Mouse (Mus musculus) embryonic facial prominence, embryonic 13.5 days (tissue): ENCODE data around the gene Pth1r. TPM values are rescaled to one million over a fixed set of nuclear protein-coding genes. Genes with fewer than 3 reads are reported as not detected.

Experiments used
- ATAC-seq: fragments of 200-750 bp; cut with Nextera tagmentation; 2 replicates; pipeline ENCODE4 v1.8.0; 2017; ENCODE audit warnings: low read depth; ENCODE audit not compliant: insufficient number of reproducible peaks, insufficient read depth, low FRiP score, low TSS enrichment
- H3K27ac ChIP-seq: fragments of 300-500 bp; sonication (generic); 2 replicates; pipeline ENCODE4 v1.5.1; 2015; ENCODE audit warnings: moderate library complexity, mild to moderate bottlenecking, inconsistent platforms
- H3K27me3 ChIP-seq: fragments of 300-500 bp; sonication (generic); 2 replicates; pipeline ENCODE4 v1.6.1; 2015; ENCODE audit warnings: mild to moderate bottlenecking, inconsistent platforms
- H3K36me3 ChIP-seq: fragments of 300-500 bp; sonication (generic); 2 replicates; pipeline ENCODE4 v1.6.1; 2015; ENCODE audit warnings: mild to moderate bottlenecking, inconsistent platforms
- H3K4me1 ChIP-seq: fragments of 300-500 bp; sonication (generic); 2 replicates; pipeline ENCODE4 v1.6.1; 2015; ENCODE audit warnings: inconsistent platforms
- H3K4me2 ChIP-seq: fragments of 300-500 bp; sonication (generic); 2 replicates; pipeline ENCODE4 v1.6.1; 2015; ENCODE audit warnings: moderate library complexity, mild to moderate bottlenecking, inconsistent platforms
- H3K4me3 ChIP-seq: fragments of 300-500 bp; sonication (generic); 2 replicates; pipeline ENCODE4 v1.5.1; 2015; ENCODE audit warnings: mild to moderate bottlenecking, inconsistent platforms
- H3K9ac ChIP-seq: fragments of 300-500 bp; sonication (generic); 2 replicates; pipeline ENCODE4 v1.6.1; 2015; ENCODE audit warnings: mild to moderate bottlenecking, inconsistent platforms
- H3K9me3 ChIP-seq: fragments of 300-500 bp; sonication (generic); 2 replicates; pipeline ENCODE4 v1.6.1; 2016; ENCODE audit warnings: inconsistent platforms
- WGBS: fragments of 180-500 bp; shearing (Covaris S2); methylation state at CpG from one replicate; pipeline ENCODE4 v1.1.7; 2015; ENCODE audit warnings: mixed read lengths; 5-methylcytosine and 5-hydroxymethylcytosine counted together
- polyA plus RNA-seq: library from polyadenylated mRNA; unstranded; fragments of >200 nt; fragmentation: Nextera tagmentation; extraction: Ambion mirVana; gene quantifications from 2 replicates; pipeline ENCODE4 v1.2.1, GENCODE M21; 2015

Pth1r gene
- polyA plus RNA-seq, 1 experiment from 2014 or later: 165 TPM

GRCm38 (mm10) chr9:110732623-110733022, 14.3 kb downstream of the Pth1r start:
- H3K4me1 ChIP-seq: peaks cover 97% of the 10 kb centered on the region
- peaks cover 20% of the 10 kb centered on the region for H3K27me3 ChIP-seq
- peak overlapping the region; percentile 67 for H3K4me2 ChIP-seq
- no peaks in the 10 kb centered on the region for H3K9me3 ChIP-seq
- H3K36me3 ChIP-seq: peaks cover 41% of the 10 kb centered on the region
- peak overlapping the region; percentile 36 for H3K4me3 ChIP-seq
- under 1% methylated on average over 26 of the region's 26 CpGs for WGBS
- H3K9ac ChIP-seq: peak overlapping the region; percentile 66
- peak; percentile 87 for ATAC-seq
- H3K27ac ChIP-seq: peak overlapping the region; percentile 84

- peaks cover 97% of the 10 kb centered on the region for H3K4me1 ChIP-seq
- ATAC-seq: no peak
- WGBS: 49% methylated on average over 4 of the region's 4 CpGs
- H3K27ac ChIP-seq: no peak overlapping the region; the same call in 1 of the 2 replicates
- peaks cover 47% of the 10 kb centered on the region for H3K36me3 ChIP-seq
- H3K4me3 ChIP-seq: peak overlapping the region; percentile 36; the same call in 1 of the 2 replicates
- peak overlapping the region; percentile 32; the same call in 1 of the 2 replicates for H3K9ac ChIP-seq
- H3K9me3 ChIP-seq: no peaks in the 10 kb centered on the region
- peaks cover 28% of the 10 kb centered on the region for H3K27me3 ChIP-seq
- peak overlapping the region; percentile 67 for H3K4me2 ChIP-seq
Observed at GRCm38 (mm10) chr9:110731859-110732258, 15.1 kb downstream of the Pth1r start.

DNA sequence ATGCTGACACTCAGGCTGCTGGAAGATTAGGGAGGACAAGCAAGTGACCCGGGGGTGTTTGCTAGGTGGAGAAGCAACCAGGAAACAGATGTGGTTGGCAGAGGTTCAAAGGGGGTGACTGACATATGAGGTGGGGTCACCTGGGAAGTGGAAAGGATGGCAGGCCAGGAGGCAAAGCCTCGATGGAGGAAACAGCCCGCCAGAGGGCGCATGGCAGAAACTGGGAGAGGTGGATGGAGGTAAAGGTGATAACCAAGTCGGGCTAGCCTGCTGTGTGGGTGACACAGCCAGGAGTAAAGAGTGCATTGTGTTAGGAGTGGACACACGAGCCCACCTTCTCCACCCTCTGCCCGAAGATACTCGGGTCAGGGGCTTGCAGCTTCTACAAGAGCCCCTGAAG, 17.1 kb downstream of the Pth1r start:
- Histone ChIP-seq H3K4me3 (no peak overlapping the region), H3K27me3 (peaks cover 20% of the 10 kb centered on the region), H3K4me2 (no peak overlapping the region), H3K9me3 (no peaks in the 10 kb centered on the region), H3K27ac (0 out of 2 replicates have a peak overlapping the region, but pooled peaks have one; percentile 16), H3K36me3 (peaks cover 58% of the 10 kb centered on the region), H3K4me1 (peaks cover 97% of the 10 kb centered on the region), H3K9ac (no peak overlapping the region)
- no peak for ATAC-seq
- 24% methylated on average over 8 of the region's 8 CpGs for WGBS

GRCm38 (mm10) chr9:110726867-110727266, 20.1 kb downstream of the Pth1r start:
- Histone ChIP-seq H3K9ac (0 out of 2 replicates have a peak overlapping the region, but pooled peaks have one; percentile 21), H3K36me3 (peaks cover 84% of the 10 kb centered on the region), H3K9me3 (no peaks in the 10 kb centered on the region), H3K27me3 (peaks cover 20% of the 10 kb centered on the region), H3K4me1 (peaks cover 69% of the 10 kb centered on the region), H3K4me2 (peak overlapping the region; percentile 44), H3K27ac (no peak overlapping the region), H3K4me3 (peak overlapping the region; percentile 14)
- 15% methylated on average over 33 of the region's 33 CpGs for WGBS
- ATAC-seq: no peak

- 4% methylated on average over 9 of the region's 9 CpGs for WGBS
- H3K4me2 ChIP-seq: no peak overlapping the region
- peaks cover 84% of the 10 kb centered on the region for H3K36me3 ChIP-seq
- ATAC-seq: 0 out of 2 replicates have a peak, but pooled peaks have one; percentile 23
- peak overlapping the region; percentile 68 for H3K27ac ChIP-seq
- H3K9ac ChIP-seq: 0 out of 2 replicates have a peak overlapping the region, but pooled peaks have one; percentile 21
- no peak overlapping the region for H3K4me3 ChIP-seq
- H3K4me1 ChIP-seq: peaks cover 57% of the 10 kb centered on the region
- peaks cover 20% of the 10 kb centered on the region for H3K27me3 ChIP-seq
- no peaks in the 10 kb centered on the region for H3K9me3 ChIP-seq
Observed at GRCm38 (mm10) chr9:110725721-110726135, 21.2 kb downstream of the Pth1r start.

DNA sequence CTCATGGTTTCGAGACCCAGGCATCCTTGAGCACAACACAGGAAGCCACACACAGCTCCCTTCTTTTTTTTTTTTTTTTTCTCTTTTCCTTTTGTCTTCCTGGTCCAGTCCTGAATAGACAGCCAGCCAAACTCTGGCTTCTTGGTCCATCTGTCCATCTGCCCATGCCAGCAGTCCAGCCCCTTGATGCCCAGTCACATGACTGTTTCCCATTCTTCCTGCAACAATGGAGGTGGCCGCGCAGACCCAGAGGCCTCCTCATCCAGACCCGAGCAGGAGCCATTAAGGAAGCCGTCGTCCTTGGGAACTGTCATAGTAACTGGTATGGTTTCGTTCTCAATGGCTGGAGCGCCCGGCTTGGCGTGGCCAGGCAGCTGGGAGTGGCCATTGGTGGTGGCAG, 24.9 kb downstream of the Pth1r start:
- no peak overlapping the region for H3K27ac ChIP-seq
- peaks cover 52% of the 10 kb centered on the region for H3K36me3 ChIP-seq
- no peak for ATAC-seq

DNA sequence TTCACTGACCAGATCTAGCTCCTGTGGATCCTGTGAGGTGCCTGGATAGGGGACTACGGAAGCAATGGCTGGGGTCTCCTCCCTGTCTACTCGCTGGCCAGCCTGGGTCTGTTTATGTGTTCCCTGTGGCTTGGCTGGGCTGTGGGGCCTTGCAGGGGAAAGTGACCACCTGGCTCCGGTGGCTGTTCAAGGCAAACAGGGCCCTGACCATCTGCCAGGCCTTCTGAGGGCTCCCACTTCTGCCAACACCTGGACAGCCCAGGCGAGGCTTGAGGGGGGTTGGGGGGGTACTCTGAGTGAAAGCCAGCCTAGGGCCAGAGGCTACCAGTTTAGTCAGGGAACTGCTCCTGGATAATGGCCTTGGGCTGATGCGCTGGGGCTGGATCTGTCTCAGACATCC, 27.0 kb downstream of the Pth1r start:
- ATAC-seq: 0 out of 2 replicates have a peak, but pooled peaks have one; percentile 10
- Histone ChIP-seq H3K9ac (no peak overlapping the region; the same call in 1 of the 2 replicates), H3K27ac (no peak overlapping the region), H3K4me1 (peaks cover 14% of the 10 kb centered on the region), H3K4me2 (no peak overlapping the region), H3K27me3 (no peaks in the 10 kb centered on the region), H3K4me3 (no peak overlapping the region), H3K36me3 (peaks cover 32% of the 10 kb centered on the region), H3K9me3 (no peaks in the 10 kb centered on the region)
- WGBS: 71% methylated on average over 5 of the region's 5 CpGs

More for the DNA sequence above, 24.9 kb downstream of the Pth1r start:
- WGBS: 95% methylated on average over 10 of the region's 10 CpGs
- Histone ChIP-seq H3K27me3 (peaks cover 3% of the 10 kb centered on the region; the same call in 1 of the 2 replicates), H3K4me3 (no peak overlapping the region), H3K9ac (no peak overlapping the region), H3K9me3 (no peaks in the 10 kb centered on the region), H3K4me1 (peaks cover 32% of the 10 kb centered on the region), H3K4me2 (no peak overlapping the region)

GRCm38 (mm10) chr9:110718810-110719209, 28.1 kb downstream of the Pth1r start:
- H3K4me2 ChIP-seq: no peak overlapping the region
- no peaks in the 10 kb centered on the region for H3K9me3 ChIP-seq
- WGBS: 82% methylated on average over 3 of the region's 3 CpGs
- no peak for ATAC-seq
- H3K27me3 ChIP-seq: no peaks in the 10 kb centered on the region
- H3K4me3 ChIP-seq: no peak overlapping the region
- H3K27ac ChIP-seq: 0 out of 2 replicates have a peak overlapping the region, but pooled peaks have one; percentile 1
- H3K36me3 ChIP-seq: peaks cover 21% of the 10 kb centered on the region
- no peak overlapping the region for H3K9ac ChIP-seq
- H3K4me1 ChIP-seq: peaks cover 12% of the 10 kb centered on the region

DNA sequence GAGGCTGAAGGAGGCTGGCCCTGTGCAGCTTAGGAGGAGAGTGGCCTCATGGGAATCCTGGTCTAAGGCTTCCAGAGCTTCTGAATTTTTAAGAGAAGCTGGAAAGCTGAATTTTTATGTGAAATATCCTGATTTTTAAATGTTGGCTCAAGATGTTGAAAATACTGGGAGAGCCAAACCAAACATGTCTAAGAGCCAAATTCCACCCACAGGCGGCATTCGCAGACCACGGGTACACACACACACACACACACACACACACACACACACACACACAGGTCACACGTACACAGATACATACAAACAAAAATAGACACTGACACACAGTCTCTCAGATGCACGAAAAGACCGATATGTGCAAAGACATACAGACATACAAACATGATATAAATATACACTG, 28.9 kb downstream of the Pth1r start:
- ATAC-seq: no peak
- Histone ChIP-seq H3K9me3 (no peaks in the 10 kb centered on the region), H3K4me2 (no peak overlapping the region), H3K4me3 (no peak overlapping the region), H3K27me3 (no peaks in the 10 kb centered on the region), H3K36me3 (peaks cover 16% of the 10 kb centered on the region), H3K4me1 (peaks cover 12% of the 10 kb centered on the region), H3K9ac (0 out of 2 replicates have a peak overlapping the region, but pooled peaks have one; percentile 27), H3K27ac (peak overlapping the region; percentile 60)
- 86% methylated on average over 6 of the region's 6 CpGs for WGBS

DNA sequence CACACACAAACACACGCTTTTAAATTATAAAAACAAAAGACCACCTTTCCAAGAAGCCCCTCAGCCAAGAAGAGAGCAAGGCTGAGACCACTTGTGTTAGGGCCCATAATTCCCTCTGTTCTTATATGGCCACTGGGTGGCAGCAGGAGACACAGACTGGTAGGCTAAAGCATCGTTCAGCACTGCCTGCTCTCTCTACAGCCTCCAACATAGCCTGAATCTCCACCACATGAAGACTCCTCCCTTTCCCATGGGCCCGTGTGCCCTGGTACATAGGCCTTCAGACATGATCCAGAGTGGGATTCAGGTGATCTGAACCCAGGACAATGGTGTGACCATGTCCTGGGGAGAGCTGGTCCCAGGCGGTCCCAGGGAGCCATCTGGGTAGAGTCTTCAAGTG, 30.2 kb downstream of the Pth1r start:
- H3K36me3 ChIP-seq: peaks cover 19% of the 10 kb centered on the region
- WGBS: 23% methylated on average over 4 of the region's 4 CpGs
- H3K4me2 ChIP-seq: no peak overlapping the region
- no peak overlapping the region for H3K9ac ChIP-seq
- ATAC-seq: no peak
- 0 out of 2 replicates have a peak overlapping the region, but pooled peaks have one; percentile 60 for H3K27ac ChIP-seq
- H3K27me3 ChIP-seq: no peaks in the 10 kb centered on the region
- H3K4me1 ChIP-seq: peaks cover 12% of the 10 kb centered on the region
- H3K4me3 ChIP-seq: no peak overlapping the region
- no peaks in the 10 kb centered on the region for H3K9me3 ChIP-seq

GRCm38 (mm10) chr9:110715426-110715825, 31.5 kb downstream of the Pth1r start:
- 31% methylated on average over 1 of the region's 1 CpGs for WGBS
- H3K4me3 ChIP-seq: no peak overlapping the region
- no peak for ATAC-seq
- H3K27me3 ChIP-seq: no peaks in the 10 kb centered on the region
- H3K4me1 ChIP-seq: peaks cover 12% of the 10 kb centered on the region
- H3K9me3 ChIP-seq: no peaks in the 10 kb centered on the region
- no peak overlapping the region for H3K27ac ChIP-seq
- peaks cover 25% of the 10 kb centered on the region for H3K36me3 ChIP-seq
- no peak overlapping the region for H3K4me2 ChIP-seq
- no peak overlapping the region for H3K9ac ChIP-seq

DNA sequence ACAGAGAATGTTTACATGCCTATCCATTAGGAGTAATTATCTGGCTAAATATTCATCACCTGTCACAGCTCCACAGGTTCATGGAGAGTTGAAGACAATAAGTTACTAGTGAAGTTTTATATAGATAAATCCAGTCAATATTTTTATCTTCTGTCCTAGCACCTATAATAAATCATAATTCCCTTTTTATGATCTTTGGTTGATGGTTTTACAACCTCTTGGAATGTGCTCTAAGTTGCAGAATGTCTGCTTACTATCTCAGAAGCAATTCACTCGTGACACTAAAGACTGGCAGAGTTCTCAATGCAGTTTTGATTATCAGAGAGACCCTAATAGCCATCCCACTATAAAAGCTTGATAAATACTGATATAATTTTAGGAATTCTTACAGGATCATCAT, 33.6 kb downstream of the Pth1r start:
- peaks cover 29% of the 10 kb centered on the region for H3K36me3 ChIP-seq
- no peak overlapping the region for H3K27ac ChIP-seq
- ATAC-seq: no peak
- no peak overlapping the region for H3K4me2 ChIP-seq
- H3K4me3 ChIP-seq: no peak overlapping the region
- H3K4me1 ChIP-seq: peaks cover 21% of the 10 kb centered on the region
- no peaks in the 10 kb centered on the region for H3K9me3 ChIP-seq
- 77% methylated on average over 1 of the region's 1 CpGs for WGBS
- H3K9ac ChIP-seq: no peak overlapping the region
- H3K27me3 ChIP-seq: no peaks in the 10 kb centered on the region
